Comparison of ENCODE assay signal across 27 mouse cellular contexts in the genomic region with DNA sequence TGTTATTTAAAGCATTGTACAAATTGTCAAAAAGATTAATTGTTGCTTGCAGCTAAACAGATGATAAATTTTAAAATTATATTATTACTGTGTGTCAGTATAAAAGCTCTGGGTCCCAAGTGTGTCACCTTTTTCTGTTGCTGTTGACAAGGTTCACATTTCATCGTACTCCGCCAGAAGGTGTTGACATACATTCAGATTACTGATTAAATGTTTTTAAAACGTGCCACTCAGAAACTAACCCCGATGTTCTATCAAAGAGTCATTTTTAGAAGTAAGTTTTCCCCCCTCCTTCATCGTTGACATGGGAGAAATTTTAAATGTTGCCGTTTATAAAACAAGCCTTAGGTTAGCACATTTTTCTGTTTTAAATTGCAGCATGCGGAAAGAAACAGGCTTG.
DNase-seq lines count a peak whose midpoint lies in the region; ATAC-seq lines count a peak whose summit lies in the region.
"Had no signal": no experiment of that assay in that cellular context is flagged by ENCODE, and none has a peak within 500 bp of the region (broad histone marks: within the 10 kb centered on the region; RNA-seq: fewer than 3 reads in every experiment).

No protein-coding gene starts in this region.

- intact Hi-C loops in heart, postnatal 25 days (cut with DNase I) = no loop called here
- intact Hi-C loops in heart, postnatal 14 days (cut with DNase I) = no loop called here

- no peak overlapping the region for H3K27ac ChIP-seq in heart, embryonic 12.5 days (ENCODE audit: poor library complexity, severe bottlenecking)
- no peak overlapping the region for H3K27ac ChIP-seq in heart, embryonic 15.5 days
- H3K27ac ChIP-seq in midbrain, embryonic 11.5 days (ENCODE audit: low read depth, low read length) = no peak overlapping the region
- H3K27ac ChIP-seq in midbrain, embryonic 16.5 days (ENCODE audit: low read length) = no peak overlapping the region
- H3K27ac ChIP-seq: forebrain, embryonic 10.5 days; forebrain, embryonic 13.5 days; hindbrain, embryonic 10.5 days; hindbrain, embryonic 13.5 days had no signal

- ATAC-seq in heart, embryonic 12.5 days (ENCODE audit: insufficient number of reproducible peaks, low FRiP score) = no peak
- ATAC-seq in heart, embryonic 15.5 days (replicated peaks; ENCODE audit: insufficient number of reproducible peaks, insufficient read depth, low FRiP score, low read depth) = no peak
- ATAC-seq in midbrain, embryonic 11.5 days (ENCODE audit: low FRiP score) = no peak
- no peak for ATAC-seq in midbrain, embryonic 16.5 days
- ATAC-seq: forebrain, embryonic 13.5 days; forebrain, embryonic 16.5 days; hindbrain, embryonic 16.5 days; inflammation-experienced regulatory T-cells, adult 6 months; intestine, embryonic 16.5 days; Patski had no signal

- no peak overlapping the region for H3K4me3 ChIP-seq in heart, embryonic 12.5 days
- H3K4me3 ChIP-seq in heart, embryonic 15.5 days = no peak overlapping the region
- H3K4me3 ChIP-seq in midbrain, embryonic 11.5 days (ENCODE audit: low read depth, low read length) = no peak overlapping the region
- H3K4me3 ChIP-seq in midbrain, embryonic 16.5 days (ENCODE audit: low read depth, low read length) = no peak overlapping the region
- H3K4me3 ChIP-seq: forebrain, embryonic 10.5 days; forebrain, embryonic 13.5 days; hindbrain, embryonic 10.5 days; hindbrain, embryonic 13.5 days had no signal

- peaks cover 5% of the 10 kb centered on the region; the same call in 1 of the 2 replicates for H3K4me1 ChIP-seq in heart, embryonic 12.5 days (replicated peaks)
- peaks cover 5% of the 10 kb centered on the region; the same call in 1 of the 2 replicates for H3K4me1 ChIP-seq in heart, embryonic 15.5 days (replicated peaks)
- H3K4me1 ChIP-seq in midbrain, embryonic 11.5 days (ENCODE audit: control insufficient read depth, insufficient read depth, low read length) = no peaks in the 10 kb centered on the region
- H3K4me1 ChIP-seq in midbrain, embryonic 16.5 days (ENCODE audit: control insufficient read depth, insufficient read depth, low read length) = no peaks in the 10 kb centered on the region
- H3K4me1 ChIP-seq: hindbrain, embryonic 13.5 days had no signal

- peak overlapping the region; percentile 28; the same call in 1 of the 2 replicates for H3K4me2 ChIP-seq in heart, embryonic 12.5 days
- peak overlapping the region; percentile 39 for H3K4me2 ChIP-seq in heart, embryonic 15.5 days
- no peak overlapping the region for H3K4me2 ChIP-seq in midbrain, embryonic 11.5 days
- no peak overlapping the region for H3K4me2 ChIP-seq in midbrain, embryonic 16.5 days (ENCODE audit: low read length)
- H3K4me2 ChIP-seq: forebrain, embryonic 13.5 days; hindbrain, embryonic 13.5 days had no signal

- H3K27me3 ChIP-seq in heart, embryonic 12.5 days (replicated peaks) = peaks cover 16% of the 10 kb centered on the region
- H3K27me3 ChIP-seq in heart, embryonic 15.5 days = no peaks in the 10 kb centered on the region
- H3K27me3 ChIP-seq in midbrain, embryonic 11.5 days (ENCODE audit: control insufficient read depth, insufficient read depth, low read length) = 0 out of 2 replicates have a peak, but pooled peaks cover 2% of the 10 kb centered on the region
- H3K27me3 ChIP-seq in midbrain, embryonic 16.5 days (ENCODE audit: control insufficient read depth, insufficient read depth, low read depth, low read length) = no peaks in the 10 kb centered on the region
- H3K27me3 ChIP-seq: CH12.LX, Patski had no signal

- 0 out of 2 replicates have a peak, but pooled peaks cover 3% of the 10 kb centered on the region for H3K9me3 ChIP-seq in heart, embryonic 12.5 days (replicated peaks)
- no peaks in the 10 kb centered on the region for H3K9me3 ChIP-seq in heart, embryonic 15.5 days (replicated peaks)
- H3K9me3 ChIP-seq in midbrain, embryonic 11.5 days (ENCODE audit: control insufficient read depth, low read length) = no peaks in the 10 kb centered on the region
- H3K9me3 ChIP-seq in midbrain, embryonic 16.5 days (replicated peaks; ENCODE audit: control insufficient read depth, low read length, poor library complexity, severe bottlenecking) = no peaks in the 10 kb centered on the region
- H3K9me3 ChIP-seq: forebrain, embryonic 10.5 days; forebrain, embryonic 13.5 days; G1E; hindbrain, embryonic 10.5 days; hindbrain, embryonic 13.5 days had no signal

- WGBS in heart, embryonic 12.5 days = 27% methylated on average over 7 of the region's 7 CpGs
- 28% methylated on average over 7 of the region's 7 CpGs for WGBS in heart, embryonic 15.5 days
- 93% methylated on average over 7 of the region's 7 CpGs for WGBS in midbrain, embryonic 11.5 days
- 84% methylated on average over 7 of the region's 7 CpGs for WGBS in midbrain, embryonic 16.5 days

- no peak overlapping the region for H3K9ac ChIP-seq in heart, embryonic 12.5 days
- no peak overlapping the region for H3K9ac ChIP-seq in heart, embryonic 15.5 days
- H3K9ac ChIP-seq in midbrain, embryonic 11.5 days (ENCODE audit: low read length) = no peak overlapping the region
- no peak overlapping the region for H3K9ac ChIP-seq in midbrain, embryonic 16.5 days (ENCODE audit: low read depth, low read length)
- H3K9ac ChIP-seq: forebrain, embryonic 13.5 days; hindbrain, embryonic 13.5 days had no signal

- H3K36me3 ChIP-seq in heart, embryonic 12.5 days = no peaks in the 10 kb centered on the region
- H3K36me3 ChIP-seq in heart, embryonic 15.5 days = no peaks in the 10 kb centered on the region
- H3K36me3 ChIP-seq in midbrain, embryonic 11.5 days (ENCODE audit: control insufficient read depth, insufficient read depth, low read length) = no peaks in the 10 kb centered on the region
- H3K36me3 ChIP-seq in midbrain, embryonic 16.5 days (ENCODE audit: control insufficient read depth, insufficient read depth, low read length) = no peaks in the 10 kb centered on the region
- H3K36me3 ChIP-seq: forebrain, embryonic 10.5 days; hindbrain, embryonic 10.5 days; hindbrain, embryonic 13.5 days had no signal

- no peak for DNase-seq in heart, postnatal 25 days (ENCODE audit: low spot score)
- no peak for DNase-seq in heart, postnatal 14 days
- DNase-seq in midbrain, embryonic 11.5 days (ENCODE audit: low spot score, missing footprints) = peak; percentile 64
- DNase-seq: adrenal gland, postnatal 10 days; adrenal gland, postnatal 36 days; B cell, adult 2 months; cerebellum, adult 18-20 months; cerebellum, adult 9-10 months; cerebellum, postnatal 14 days; gastrocnemius, postnatal 10 days; gastrocnemius, postnatal 36 days; kidney, adult 18-20 months; kidney, adult 9 months had no signal

Comparison
In these comparisons a context has a peak if more than half of its experiments do, and no peak if none do; other contexts are left out.
1. H3K4me2 ChIP-seq: peak in heart, embryonic 12.5 days (single experiment) and heart, embryonic 15.5 days (single experiment); none in midbrain, embryonic 11.5 days (single experiment) and midbrain, embryonic 16.5 days (single experiment).